Comparison of ENCODE assay signal across 9 mouse cellular contexts in the genomic region with DNA sequence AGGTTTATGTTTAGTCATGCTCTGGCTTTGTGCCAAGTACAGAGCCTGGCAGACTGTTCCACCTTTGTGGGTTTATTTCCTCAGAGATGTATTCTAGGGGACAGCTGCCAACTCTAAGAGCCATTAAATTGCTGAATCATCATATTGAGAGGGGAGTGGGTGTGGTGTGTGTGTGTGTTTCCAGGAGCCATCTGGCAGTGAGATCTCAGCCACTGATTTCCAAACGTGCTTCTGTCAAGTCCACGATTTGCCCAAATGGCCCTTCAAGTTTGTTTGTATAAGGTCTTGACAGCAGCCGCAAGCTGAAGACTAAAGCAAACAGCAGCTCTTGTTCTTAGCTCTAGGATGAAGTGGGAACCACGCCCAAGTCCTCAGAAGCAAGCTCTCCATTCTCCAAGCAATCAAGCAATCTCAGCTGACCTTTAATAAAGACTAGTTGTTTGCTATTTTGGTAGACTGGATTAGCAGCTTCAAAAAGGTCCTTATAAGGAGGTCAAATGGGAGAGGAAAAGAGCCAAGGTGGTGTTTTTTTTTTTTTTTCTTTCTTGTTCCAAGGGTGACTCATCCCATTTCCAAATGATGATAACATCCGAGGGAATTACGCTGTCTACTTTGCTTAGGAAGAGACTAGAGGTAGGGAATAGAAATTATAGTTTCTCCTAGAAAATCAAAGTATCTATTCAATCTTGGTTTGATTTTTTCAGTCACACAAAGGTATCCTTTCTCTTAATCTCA. TPM values are rescaled to one million over a fixed set of nuclear protein-coding genes. Genes with fewer than 3 reads are reported as not detected.
DNase-seq lines count a peak whose midpoint lies in the region; ATAC-seq lines count a peak whose summit lies in the region.
"Had no signal": no experiment of that assay in that cellular context is flagged by ENCODE, and none has a peak within 500 bp of the region (broad histone marks: within the 10 kb centered on the region; RNA-seq: fewer than 3 reads in every experiment).

No protein-coding gene starts in this region.

- no peaks in the 10 kb centered on the region for H3K27me3 ChIP-seq in kidney, embryonic 15.5 days
- no peaks in the 10 kb centered on the region for H3K27me3 ChIP-seq in hindbrain, embryonic 14.5 days (ENCODE audit: control insufficient read depth, insufficient read depth, low read length)
- H3K27me3 ChIP-seq in stomach, embryonic 16.5 days (ENCODE audit: control insufficient read depth, insufficient read depth, low read length), result no peaks in the 10 kb centered on the region
- H3K27me3 ChIP-seq: limb, embryonic 12.5 days had no signal

- H3K4me2 ChIP-seq in kidney, embryonic 15.5 days, result no peak overlapping the region
- no peak overlapping the region for H3K4me2 ChIP-seq in hindbrain, embryonic 14.5 days (replicated peaks)
- H3K4me2 ChIP-seq in stomach, embryonic 16.5 days (ENCODE audit: low read depth, low read length), result no peak overlapping the region
- H3K4me2 ChIP-seq: limb, embryonic 12.5 days had no signal

- H3K9ac ChIP-seq in kidney, embryonic 15.5 days, result no peak overlapping the region
- H3K9ac ChIP-seq in hindbrain, embryonic 14.5 days, result no peak overlapping the region
- no peak overlapping the region for H3K9ac ChIP-seq in stomach, embryonic 16.5 days (ENCODE audit: low read length)
- H3K9ac ChIP-seq: limb, embryonic 12.5 days had no signal

- H3K4me3 ChIP-seq in kidney, embryonic 15.5 days (replicated peaks), result no peak overlapping the region
- H3K4me3 ChIP-seq in hindbrain, embryonic 14.5 days (replicated peaks; ENCODE audit: low read length), result no peak overlapping the region
- H3K4me3 ChIP-seq in stomach, embryonic 16.5 days (replicated peaks; ENCODE audit: low read length), result no peak overlapping the region
- H3K4me3 ChIP-seq: limb, embryonic 12.5 days had no signal

- H3K4me1 ChIP-seq in kidney, embryonic 15.5 days, result peaks cover 11% of the 10 kb centered on the region
- no peaks in the 10 kb centered on the region for H3K4me1 ChIP-seq in hindbrain, embryonic 14.5 days (replicated peaks; ENCODE audit: control insufficient read depth, insufficient read depth, low read length)
- H3K4me1 ChIP-seq in stomach, embryonic 16.5 days (ENCODE audit: control insufficient read depth, insufficient read depth, low read length), result peaks cover 11% of the 10 kb centered on the region; the same call in 1 of the 2 replicates

- no peak for ATAC-seq in kidney, embryonic 15.5 days (replicated peaks; ENCODE audit: low FRiP score)
- ATAC-seq in hindbrain, embryonic 14.5 days (ENCODE audit: low FRiP score), result no peak; the same call in 1 of the 2 replicates
- ATAC-seq in stomach, embryonic 16.5 days (ENCODE audit: insufficient read depth, low FRiP score), result peak; percentile 80
- no peak for ATAC-seq in erythroid progenitor cell, adult 5-6 weeks (replicated peaks; ENCODE audit: low FRiP score, poor library complexity, severe bottlenecking)

- no peaks in the 10 kb centered on the region for H3K9me3 ChIP-seq in kidney, embryonic 15.5 days (replicated peaks)
- no peaks in the 10 kb centered on the region for H3K9me3 ChIP-seq in hindbrain, embryonic 14.5 days (ENCODE audit: control insufficient read depth, low read length)
- no peaks in the 10 kb centered on the region for H3K9me3 ChIP-seq in stomach, embryonic 16.5 days (replicated peaks; ENCODE audit: control insufficient read depth, low read length)
- H3K9me3 ChIP-seq: limb, embryonic 12.5 days had no signal

- H3K36me3 ChIP-seq in kidney, embryonic 15.5 days, result no peaks in the 10 kb centered on the region
- no peaks in the 10 kb centered on the region for H3K36me3 ChIP-seq in hindbrain, embryonic 14.5 days (replicated peaks; ENCODE audit: control insufficient read depth, insufficient read depth)
- no peaks in the 10 kb centered on the region for H3K36me3 ChIP-seq in stomach, embryonic 16.5 days (ENCODE audit: control insufficient read depth, insufficient read depth, low read length)
- H3K36me3 ChIP-seq: limb, embryonic 12.5 days had no signal

- intact Hi-C loops in left cerebral cortex, postnatal 36 days (cut with DNase I), result no loop called here

- H3K27ac ChIP-seq in kidney, embryonic 15.5 days, result no peak overlapping the region
- no peak overlapping the region for H3K27ac ChIP-seq in hindbrain, embryonic 14.5 days
- no peak overlapping the region for H3K27ac ChIP-seq in stomach, embryonic 16.5 days (ENCODE audit: low read length)
- H3K27ac ChIP-seq: limb, embryonic 12.5 days had no signal

- WGBS in kidney, embryonic 15.5 days, result 26% methylated on average over 6 of the region's 6 CpGs
- WGBS in hindbrain, embryonic 14.5 days, result 63% methylated on average over 6 of the region's 6 CpGs
- 15% methylated on average over 6 of the region's 6 CpGs for WGBS in stomach, embryonic 16.5 days

- peak; percentile 5 for DNase-seq in kidney, adult 18-20 months
- DNase-seq in NIH3T3 (ENCODE audit: low read depth), result peak; percentile 73
- peak; percentile 27 to 42 for DNase-seq in cerebellum, postnatal 36 days
- DNase-seq in hindbrain, embryonic 14.5 days (ENCODE audit: low spot score), result peak; percentile 38
- peak; percentile 6 to 24 for DNase-seq in left cerebral cortex, postnatal 36 days (ENCODE audit: low spot score in 2 of 2)

RNA-seq across cellular contexts. Expression of a gene that starts 55.5 kb away (rescaled TPM):
- 1.0 and 1.5 TPM in 2 replicates for polyA plus RNA-seq in kidney, embryonic 15.5 days (2015; fragmentation: Nextera tagmentation; extraction: Ambion mirVana)
- polyA plus RNA-seq in hindbrain, embryonic 14.5 days (2014; fragmentation: Nextera tagmentation; extraction: Ambion mirVana), result 7.2 and 7.6 TPM in 2 replicates
- total RNA-seq in left cerebral cortex, postnatal 36 days (2021), result 10 to 100 TPM; 74.6 to 75.0 TPM
- 2.4 and 2.9 TPM in 2 replicates for polyA plus RNA-seq in stomach, embryonic 16.5 days (2015; fragmentation: Nextera tagmentation; extraction: Ambion mirVana)
- not detected in 2 replicates for total RNA-seq in erythroid progenitor cell, adult 5-6 weeks (2015; ENCODE audit: low replicate concordance)
- not detected in 2 replicates for total RNA-seq in erythroid progenitor cell, adult 5-6 weeks (2017; ENCODE audit: low replicate concordance)

Comparison
In these comparisons a context has a peak if more than half of its experiments do, and no peak if none do; other contexts are left out.
1. DNase-seq: peak in every context shown above with its lines; median percentile 73 in NIH3T3; 38 in hindbrain, embryonic 14.5 days; 34 in cerebellum, postnatal 36 days; 15 in left cerebral cortex, postnatal 36 days; 5 in kidney, adult 18-20 months.